Mouse (Mus musculus): ENCODE data around the gene Flcn. TPM values are rescaled to one million over a fixed set of nuclear protein-coding genes. Genes with fewer than 3 reads are reported as not detected.
A peak's percentile ranks its signal among the peaks of the same experiment; 100 is the strongest.
"Not testable (repeated sequence)": the region's sequence is repeated elsewhere in the genome, so short reads cannot be mapped to it uniquely, and the experiment has no call there.

Gene Flcn
- 34.2 and 35.1 TPM in 2 replicates for polyA plus RNA-seq (2016; fragmentation: Nextera tagmentation; extraction: Ambion mirVana)

- Histone ChIP-seq H3K4me3 (peak within 1 kb of the TSS; percentile 85), H3K36me3 (replicated peaks) (peaks cover 31% of the 10 kb centered on the region), H3K4me1 (peaks cover 43% of the 10 kb centered on the region), H3K27ac (replicated peaks) (peak within 1 kb of the TSS; percentile 100), H3K9me3 (no peaks in the 10 kb centered on the region), H3K27me3 (replicated peaks; ENCODE audit: low read depth, poor library complexity, severe bottlenecking) (no peaks in the 10 kb centered on the region)
- DNase-seq (ENCODE audit: low spot score), result peak; percentile 89
- WGBS, result under 1% methylated on average over 52 of the region's 52 CpGs
Measured at GRCm38 (mm10) chr11:59809670-59810474, at the start of gene Flcn. Flcn (minus strand) TSS chr11:59810016.

GRCm38 (mm10) chr11:59852865-59853264 is 43.0 kb upstream of the Flcn start:
- H3K36me3 ChIP-seq (replicated peaks), result peaks cover 15% of the 10 kb centered on the region
- no peak overlapping the region for H3K4me3 ChIP-seq
- DNase-seq (ENCODE audit: low spot score), result no peak
- H3K27ac ChIP-seq (replicated peaks), result no peak overlapping the region
- WGBS, result 68% methylated on average over 3 of the region's 3 CpGs
- H3K9me3 ChIP-seq, result no peaks in the 10 kb centered on the region
- peaks cover 14% of the 10 kb centered on the region for H3K4me1 ChIP-seq
- H3K27me3 ChIP-seq (replicated peaks; ENCODE audit: low read depth, poor library complexity, severe bottlenecking), result no peaks in the 10 kb centered on the region

- Histone ChIP-seq H3K36me3 (replicated peaks) (peaks cover 23% of the 10 kb centered on the region), H3K27ac (replicated peaks) (peak overlapping the region; percentile 94), H3K9me3 (no peaks in the 10 kb centered on the region), H3K27me3 (replicated peaks; ENCODE audit: low read depth, poor library complexity, severe bottlenecking) (no peaks in the 10 kb centered on the region), H3K4me3 (peak overlapping the region; percentile 81), H3K4me1 (peaks cover 23% of the 10 kb centered on the region)
- WGBS, result under 1% methylated on average over 69 of the region's 69 CpGs
- peak; percentile 85 for DNase-seq (ENCODE audit: low spot score)
Measured at GRCm38 (mm10) chr11:59847891-59848884, 38.4 kb upstream of the Flcn start.

- WGBS, result 19% methylated on average over 2 of the region's 2 CpGs
Measured at GRCm38 (mm10) chr11:59847131-59847530, 37.3 kb upstream of the Flcn start.

GRCm38 (mm10) chr11:59846311-59846710 is 36.5 kb upstream of the Flcn start:
- H3K4me1 ChIP-seq, result peaks cover 25% of the 10 kb centered on the region
- H3K27ac ChIP-seq (replicated peaks), result no peak overlapping the region
- H3K36me3 ChIP-seq (replicated peaks), result peaks cover 14% of the 10 kb centered on the region
- 95% methylated on average over 11 of the region's 11 CpGs for WGBS
- DNase-seq (ENCODE audit: low spot score), result no peak
- H3K27me3 ChIP-seq (replicated peaks; ENCODE audit: low read depth, poor library complexity, severe bottlenecking), result no peaks in the 10 kb centered on the region
- no peak overlapping the region for H3K4me3 ChIP-seq
- no peaks in the 10 kb centered on the region for H3K9me3 ChIP-seq

More at GRCm38 (mm10) chr11:59847131-59847530, 37.3 kb upstream of the Flcn start:
- peaks cover 14% of the 10 kb centered on the region for H3K36me3 ChIP-seq (replicated peaks)
- H3K9me3 ChIP-seq, result no peaks in the 10 kb centered on the region
- DNase-seq (ENCODE audit: low spot score), result peak; percentile 67
- no peaks in the 10 kb centered on the region for H3K27me3 ChIP-seq (replicated peaks; ENCODE audit: low read depth, poor library complexity, severe bottlenecking)
- no peak overlapping the region for H3K27ac ChIP-seq (replicated peaks)
- H3K4me1 ChIP-seq, result peaks cover 25% of the 10 kb centered on the region
- peak overlapping the region; percentile 81 for H3K4me3 ChIP-seq

- H3K4me3 ChIP-seq, result peak within 1 kb of the TSS; percentile 98
- 1% methylated on average over 43 of the region's 43 CpGs for WGBS
- H3K27me3 ChIP-seq (replicated peaks; ENCODE audit: low read depth, poor library complexity, severe bottlenecking), result no peaks in the 10 kb centered on the region
Measured at GRCm38 (mm10) chr11:59839459-59840126, 29.8 kb upstream of the Flcn start, which contains the start of gene Cops3. Cops3 (minus strand) TSS chr11:59839838.

GRCm38 (mm10) chr11:59839008-59839458 is 29.2 kb upstream of the Flcn start, which contains the start of gene Nt5m:
Nt5m (plus strand) TSS chr11:59839447.
- peaks cover 26% of the 10 kb centered on the region for H3K4me1 ChIP-seq
- H3K9me3 ChIP-seq, result no peaks in the 10 kb centered on the region
- peak; percentile 95 for DNase-seq (ENCODE audit: low spot score)
- WGBS, result under 1% methylated on average over 24 of the region's 24 CpGs
- no peaks in the 10 kb centered on the region for H3K27me3 ChIP-seq (replicated peaks; ENCODE audit: low read depth, poor library complexity, severe bottlenecking)
- H3K27ac ChIP-seq (replicated peaks), result peak within 1 kb of the TSS; percentile 99
- H3K36me3 ChIP-seq (replicated peaks), result peaks cover 36% of the 10 kb centered on the region
- H3K4me3 ChIP-seq, result peak within 1 kb of the TSS; percentile 98

More at GRCm38 (mm10) chr11:59839459-59840126, 29.8 kb upstream of the Flcn start, which contains the start of gene Cops3:
- peaks cover 26% of the 10 kb centered on the region for H3K4me1 ChIP-seq
- peaks cover 31% of the 10 kb centered on the region for H3K36me3 ChIP-seq (replicated peaks)
- H3K9me3 ChIP-seq, result no peaks in the 10 kb centered on the region
- peak; percentile 98 for DNase-seq (ENCODE audit: low spot score)
- H3K27ac ChIP-seq (replicated peaks), result peak within 1 kb of the TSS; percentile 99

GRCm38 (mm10) chr11:59838426-59838825 is 28.6 kb upstream of the Flcn start:
- Histone ChIP-seq H3K36me3 (replicated peaks) (peaks cover 42% of the 10 kb centered on the region), H3K4me1 (peaks cover 23% of the 10 kb centered on the region), H3K27ac (replicated peaks) (0 out of 2 replicates have a peak overlapping the region, but pooled peaks have one; percentile 10), H3K4me3 (peak overlapping the region; percentile 98), H3K27me3 (replicated peaks; ENCODE audit: low read depth, poor library complexity, severe bottlenecking) (no peaks in the 10 kb centered on the region), H3K9me3 (no peaks in the 10 kb centered on the region)
- 63% methylated on average over 4 of the region's 4 CpGs for WGBS
- DNase-seq (ENCODE audit: low spot score), result no peak

- Histone ChIP-seq H3K4me3 (0 out of 2 replicates have a peak overlapping the region, but pooled peaks have one; percentile 98), H3K4me1 (peaks cover 18% of the 10 kb centered on the region), H3K36me3 (replicated peaks) (peaks cover 49% of the 10 kb centered on the region)
- no CpG with 5 or more reads among the region's 1 CpGs for WGBS
- not testable (repeated sequence) for H3K27ac ChIP-seq (replicated peaks); H3K27me3 ChIP-seq (replicated peaks; ENCODE audit: low read depth, poor library complexity, severe bottlenecking); DNase-seq (ENCODE audit: low spot score); H3K9me3 ChIP-seq
Measured at GRCm38 (mm10) chr11:59837789-59838188, 28.0 kb upstream of the Flcn start.

GRCm38 (mm10) chr11:59821625-59822024 is 11.8 kb upstream of the Flcn start:
- no peak overlapping the region for H3K4me3 ChIP-seq
- no peak for DNase-seq (ENCODE audit: low spot score)
- H3K9me3 ChIP-seq, result no peaks in the 10 kb centered on the region
- H3K36me3 ChIP-seq (replicated peaks), result peaks cover 100% of the 10 kb centered on the region
- H3K4me1 ChIP-seq, result no peaks in the 10 kb centered on the region
- no peak overlapping the region for H3K27ac ChIP-seq (replicated peaks)
- WGBS, result 95% methylated on average over 3 of the region's 3 CpGs
- H3K27me3 ChIP-seq (replicated peaks; ENCODE audit: low read depth, poor library complexity, severe bottlenecking), result no peaks in the 10 kb centered on the region

- Histone ChIP-seq H3K27ac (replicated peaks) (no peak overlapping the region), H3K27me3 (replicated peaks; ENCODE audit: low read depth, poor library complexity, severe bottlenecking) (no peaks in the 10 kb centered on the region), H3K4me1 (peaks cover 12% of the 10 kb centered on the region; the same call in 1 of the 2 replicates), H3K9me3 (no peaks in the 10 kb centered on the region), H3K4me3 (no peak overlapping the region), H3K36me3 (replicated peaks) (peaks cover 76% of the 10 kb centered on the region)
- no peak for DNase-seq (ENCODE audit: low spot score)
- WGBS, result 94% methylated on average over 3 of the region's 3 CpGs
Measured at GRCm38 (mm10) chr11:59817916-59818315, 8.1 kb upstream of the Flcn start.
